Mouse (Mus musculus): Measurements from ENCODE around the gene Rom1. TPM values are rescaled to one million over a fixed set of nuclear protein-coding genes. Genes with fewer than 3 reads are reported as not detected.

Rom1 gene
- polyA plus RNA-seq, 1 experiment from 2014 or later: 1.6 TPM

GRCm38 (mm10) chr19:8888511-8889385 is 40.4 kb downstream of the Rom1 start, which contains the start of the genes 1810009A15Rik and Gm49416:
Gene 1810009A15Rik, plus strand, starts transcription at chr19:8888853.
Gene Gm49416, plus strand, starts transcription at chr19:8888926.
- H3K27ac ChIP-seq: peak within 1 kb of the TSS; percentile 86
- H3K4me1 ChIP-seq (replicated peaks): peaks cover 25% of the 10 kb centered on the region
- peaks cover 7% of the 10 kb centered on the region; the same call in 1 of the 2 replicates for H3K36me3 ChIP-seq
- H3K27me3 ChIP-seq: no peaks in the 10 kb centered on the region
- H3K4me2 ChIP-seq: peak within 1 kb of the TSS; percentile 76
- ATAC-seq (ENCODE audit: low FRiP score): peak; percentile 95
- H3K9ac ChIP-seq: peak within 1 kb of the TSS; percentile 81
- H3K9me3 ChIP-seq: no peaks in the 10 kb centered on the region
- WGBS: under 1% methylated on average over 58 of the region's 58 CpGs
- peak within 1 kb of the TSS; percentile 62 for H3K4me3 ChIP-seq

- peak overlapping the region; percentile 62 for H3K4me3 ChIP-seq
- peaks cover 7% of the 10 kb centered on the region; the same call in 1 of the 2 replicates for H3K36me3 ChIP-seq
- peak overlapping the region; percentile 81 for H3K9ac ChIP-seq
- H3K4me2 ChIP-seq: peak overlapping the region; percentile 76
- ATAC-seq (ENCODE audit: low FRiP score): no peak
- peaks cover 19% of the 10 kb centered on the region for H3K4me1 ChIP-seq (replicated peaks)
- H3K9me3 ChIP-seq: no peaks in the 10 kb centered on the region
- H3K27me3 ChIP-seq: no peaks in the 10 kb centered on the region
- peak overlapping the region; percentile 86 for H3K27ac ChIP-seq
- 17% methylated on average over 19 of the region's 19 CpGs for WGBS
These were observed 41.3 kb downstream of the Rom1 start for GRCm38 (mm10) chr19:8887585-8888463.

GRCm38 (mm10) chr19:8886916-8887584 is 42.1 kb downstream of the Rom1 start:
- Histone ChIP-seq H3K4me1 (replicated peaks) (peaks cover 16% of the 10 kb centered on the region), H3K36me3 (peaks cover 7% of the 10 kb centered on the region; the same call in 1 of the 2 replicates), H3K4me2 (0 out of 2 replicates have a peak overlapping the region, but pooled peaks have one; percentile 76), H3K27ac (no peak overlapping the region), H3K4me3 (no peak overlapping the region), H3K9ac (no peak overlapping the region), H3K27me3 (no peaks in the 10 kb centered on the region), H3K9me3 (no peaks in the 10 kb centered on the region)
- ATAC-seq (ENCODE audit: low FRiP score): no peak
- WGBS: 50% methylated on average over 1 of the region's 1 CpGs

GRCm38 (mm10) chr19:8883616-8884015 is 45.5 kb downstream of the Rom1 start, which contains the start of the genes Lbhd1 and Gm49403:
Gene Lbhd1, plus strand, starts transcription at chr19:8883732.
Gene Gm49403, plus strand, starts transcription at chr19:8883930.
- H3K36me3 ChIP-seq: no peaks in the 10 kb centered on the region
- peaks cover 24% of the 10 kb centered on the region for H3K4me1 ChIP-seq (replicated peaks)
- H3K27ac ChIP-seq: no peak within 1 kb of the TSS
- no peak within 1 kb of the TSS for H3K4me2 ChIP-seq
- H3K9ac ChIP-seq: no peak within 1 kb of the TSS
- no peaks in the 10 kb centered on the region for H3K9me3 ChIP-seq
- WGBS: 84% methylated on average over 3 of the region's 3 CpGs
- no peak within 1 kb of the TSS for H3K4me3 ChIP-seq
- ATAC-seq (ENCODE audit: low FRiP score): no peak
- H3K27me3 ChIP-seq: no peaks in the 10 kb centered on the region

- peak overlapping the region; percentile 91; the same call in 1 of the 2 replicates for H3K27ac ChIP-seq
- 14% methylated on average over 3 of the region's 3 CpGs for WGBS
- 0 out of 2 replicates have a peak, but pooled peaks have one; percentile 3 for ATAC-seq (ENCODE audit: low FRiP score)
These were observed 48.1 kb downstream of the Rom1 start for GRCm38 (mm10) chr19:8881034-8881392.

GRCm38 (mm10) chr19:8880311-8881033 is 48.7 kb downstream of the Rom1 start, which contains the start of gene Uqcc3:
Gene Uqcc3, minus strand, starts transcription at chr19:8880923.
- ATAC-seq (ENCODE audit: low FRiP score): peak; percentile 97
- Histone ChIP-seq H3K36me3 (peaks cover 17% of the 10 kb centered on the region), H3K9ac (peak within 1 kb of the TSS; percentile 95), H3K4me1 (replicated peaks) (peaks cover 16% of the 10 kb centered on the region), H3K27me3 (no peaks in the 10 kb centered on the region), H3K4me3 (peak within 1 kb of the TSS; percentile 81), H3K27ac (peak within 1 kb of the TSS; percentile 91), H3K9me3 (no peaks in the 10 kb centered on the region), H3K4me2 (peak within 1 kb of the TSS; percentile 68)
- under 1% methylated on average over 42 of the region's 42 CpGs for WGBS

More at GRCm38 (mm10) chr19:8881034-8881392, 48.1 kb downstream of the Rom1 start:
- Histone ChIP-seq H3K9ac (peak overlapping the region; percentile 95), H3K27me3 (no peaks in the 10 kb centered on the region), H3K4me2 (peak overlapping the region; percentile 68), H3K36me3 (peaks cover 11% of the 10 kb centered on the region), H3K9me3 (no peaks in the 10 kb centered on the region), H3K4me1 (replicated peaks) (peaks cover 16% of the 10 kb centered on the region), H3K4me3 (peak overlapping the region; percentile 81)

Small RNAs within 50 kb of the gene (microRNA-seq; reads per million reads assigned to microRNA genes)
- not detected for gene Mir5136

Other genes with a start within 250 kb of the Rom1 start
- 153 and 163 TPM in 2 replicates for gene Slc3a2, start 206.0 kb downstream of the Rom1 start, polyA plus RNA-seq (2015; fragmentation: Nextera tagmentation; extraction: Ambion mirVana)
- gene Wdr74, start 193.5 kb downstream of the Rom1 start, polyA plus RNA-seq (2015; fragmentation: Nextera tagmentation; extraction: Ambion mirVana): 82.6 and 89.9 TPM in 2 replicates
- gene 1700092M07Rik, start 188.6 kb downstream of the Rom1 start, polyA plus RNA-seq (2015; fragmentation: Nextera tagmentation; extraction: Ambion mirVana): 1.9 and 3.0 TPM in 2 replicates
- 120 and 128 TPM in 2 replicates for gene Stx5a, start 187.9 kb downstream of the Rom1 start, polyA plus RNA-seq (2015; fragmentation: Nextera tagmentation; extraction: Ambion mirVana)
- 168 and 170 TPM in 2 replicates for gene Nxf1, start 172.3 kb downstream of the Rom1 start, polyA plus RNA-seq (2015; fragmentation: Nextera tagmentation; extraction: Ambion mirVana)
- 257 and 258 TPM in 2 replicates for gene Tmem223, start 158.4 kb downstream of the Rom1 start, polyA plus RNA-seq (2015; fragmentation: Nextera tagmentation; extraction: Ambion mirVana)
- 38.1 and 38.6 TPM in 2 replicates for gene Tmem179b, start 154.9 kb downstream of the Rom1 start, polyA plus RNA-seq (2015; fragmentation: Nextera tagmentation; extraction: Ambion mirVana)
- 27.1 and 30.1 TPM in 2 replicates for gene Taf6l, start 142.9 kb downstream of the Rom1 start, polyA plus RNA-seq (2015; fragmentation: Nextera tagmentation; extraction: Ambion mirVana)
- gene Polr2g, start 130.8 kb downstream of the Rom1 start, polyA plus RNA-seq (2015; fragmentation: Nextera tagmentation; extraction: Ambion mirVana): 153 and 163 TPM in 2 replicates
- gene Zbtb3, start 126.8 kb downstream of the Rom1 start, polyA plus RNA-seq (2015; fragmentation: Nextera tagmentation; extraction: Ambion mirVana): 8.0 and 8.4 TPM in 2 replicates
- gene Ttc9c, start 110.0 kb downstream of the Rom1 start, polyA plus RNA-seq (2015; fragmentation: Nextera tagmentation; extraction: Ambion mirVana): 60.4 and 61.4 TPM in 2 replicates
- gene Hnrnpul2, start 109.3 kb downstream of the Rom1 start, polyA plus RNA-seq (2015; fragmentation: Nextera tagmentation; extraction: Ambion mirVana): 5.8 and 6.3 TPM in 2 replicates
- not detected in 2 replicates for gene AC129217.1, start 99.6 kb downstream of the Rom1 start, polyA plus RNA-seq (2015; fragmentation: Nextera tagmentation; extraction: Ambion mirVana)
- 82.9 and 84.0 TPM in 2 replicates for gene Bscl2, start 91.9 kb downstream of the Rom1 start, polyA plus RNA-seq (2015; fragmentation: Nextera tagmentation; extraction: Ambion mirVana)
- 346 and 374 TPM in 2 replicates for gene Gng3, start 90.2 kb downstream of the Rom1 start, polyA plus RNA-seq (2015; fragmentation: Nextera tagmentation; extraction: Ambion mirVana)
- 1.0 and 1.3 TPM in 2 replicates for gene Lrrn4cl, start 78.6 kb downstream of the Rom1 start, polyA plus RNA-seq (2015; fragmentation: Nextera tagmentation; extraction: Ambion mirVana)
- gene Ubxn1, start 57.9 kb downstream of the Rom1 start, polyA plus RNA-seq (2015; fragmentation: Nextera tagmentation; extraction: Ambion mirVana): 162 TPM in 2 replicates
- gene Uqcc3, start 48.4 kb downstream of the Rom1 start, polyA plus RNA-seq (2015; fragmentation: Nextera tagmentation; extraction: Ambion mirVana): 71.0 and 72.3 TPM in 2 replicates
- 45.3 and 57.7 TPM in 2 replicates for gene Lbhd1, start 45.6 kb downstream of the Rom1 start, polyA plus RNA-seq (2015; fragmentation: Nextera tagmentation; extraction: Ambion mirVana)
- not detected in 2 replicates for gene Gm49403, start 45.4 kb downstream of the Rom1 start, polyA plus RNA-seq (2015; fragmentation: Nextera tagmentation; extraction: Ambion mirVana)
- gene 1810009A15Rik, start 40.5 kb downstream of the Rom1 start, polyA plus RNA-seq (2015; fragmentation: Nextera tagmentation; extraction: Ambion mirVana): 56.5 and 61.6 TPM in 2 replicates
- not detected in 2 replicates for gene Gm49416, start 40.4 kb downstream of the Rom1 start, polyA plus RNA-seq (2015; fragmentation: Nextera tagmentation; extraction: Ambion mirVana)
- gene Ints5, start 36.4 kb downstream of the Rom1 start, polyA plus RNA-seq (2015; fragmentation: Nextera tagmentation; extraction: Ambion mirVana): 34.3 and 34.6 TPM in 2 replicates
- 91.7 and 95.9 TPM in 2 replicates for gene Ganab, start 31.3 kb downstream of the Rom1 start, polyA plus RNA-seq (2015; fragmentation: Nextera tagmentation; extraction: Ambion mirVana)
- 89.7 and 91.8 TPM in 2 replicates for gene B3gat3, start 9.0 kb downstream of the Rom1 start, polyA plus RNA-seq (2015; fragmentation: Nextera tagmentation; extraction: Ambion mirVana)
- gene Eml3, start 196 bp upstream of the Rom1 start, polyA plus RNA-seq (2015; fragmentation: Nextera tagmentation; extraction: Ambion mirVana): 9.4 and 11.3 TPM in 2 replicates
- gene Mta2, start 12.5 kb upstream of the Rom1 start, polyA plus RNA-seq (2015; fragmentation: Nextera tagmentation; extraction: Ambion mirVana): 133 and 137 TPM in 2 replicates
- gene Tut1, start 24.5 kb upstream of the Rom1 start, polyA plus RNA-seq (2015; fragmentation: Nextera tagmentation; extraction: Ambion mirVana): 29.4 and 31.1 TPM in 2 replicates
- 344 and 348 TPM in 2 replicates for gene Eef1g, start 37.7 kb upstream of the Rom1 start, polyA plus RNA-seq (2015; fragmentation: Nextera tagmentation; extraction: Ambion mirVana)
- gene Ahnak, start 59.9 kb upstream of the Rom1 start, polyA plus RNA-seq (2015; fragmentation: Nextera tagmentation; extraction: Ambion mirVana): 5.7 and 6.4 TPM in 2 replicates
- gene Scgb1a1, start 158.6 kb upstream of the Rom1 start, polyA plus RNA-seq (2015; fragmentation: Nextera tagmentation; extraction: Ambion mirVana): not detected in 2 replicates
- gene Asrgl1, start 206.3 kb upstream of the Rom1 start, polyA plus RNA-seq (2015; fragmentation: Nextera tagmentation; extraction: Ambion mirVana): 16.6 and 23.0 TPM in 2 replicates

Data from hindbrain, embryonic 13.5 days (tissue).